9 mouse cellular contexts compared by ENCODE assay signal in genomic region chr10:80857386-80857785, GRCm38 (mm10). TPM values are rescaled to one million over a fixed set of nuclear protein-coding genes. Genes with fewer than 3 reads are reported as not detected.
DNase-seq lines count a peak whose midpoint lies in the region; ATAC-seq and TF ChIP-seq lines count a peak whose summit lies in the region.
"Had no signal": no experiment of that assay in that cellular context is flagged by ENCODE, and none has a peak within 500 bp of the region (broad histone marks: within the 10 kb centered on the region; RNA-seq: fewer than 3 reads in every experiment).

No protein-coding gene starts in this region.

- H3K4me2 ChIP-seq in heart, embryonic 12.5 days: peak overlapping the region; percentile 100
- H3K4me2 ChIP-seq in stomach, embryonic 14.5 days (replicated peaks; ENCODE audit: low read depth, low read length): 0 out of 2 replicates have a peak overlapping the region, but pooled peaks have one; percentile 3
- H3K4me2 ChIP-seq in stomach, postnatal 0 days (replicated peaks; ENCODE audit: low read depth): no peak overlapping the region
- peak overlapping the region; percentile 96 for H3K4me2 ChIP-seq in liver, embryonic 13.5 days

- no peaks in the 10 kb centered on the region for H3K9me3 ChIP-seq in heart, embryonic 12.5 days (replicated peaks)
- H3K9me3 ChIP-seq in stomach, embryonic 14.5 days (ENCODE audit: control insufficient read depth, low read depth, low read length): no peaks in the 10 kb centered on the region
- no peaks in the 10 kb centered on the region for H3K9me3 ChIP-seq in stomach, postnatal 0 days (ENCODE audit: control insufficient read depth, low read length)
- H3K9me3 ChIP-seq in liver, embryonic 13.5 days (replicated peaks): no peaks in the 10 kb centered on the region

- TF ChIP-seq EP300 in stomach, postnatal 0 days (optimal IDR thresholded peaks at IDR 0.05): no peak

- H3K36me3 ChIP-seq in heart, embryonic 12.5 days: peaks cover 20% of the 10 kb centered on the region
- H3K36me3 ChIP-seq in stomach, embryonic 14.5 days (ENCODE audit: control insufficient read depth, insufficient read depth, low read length): peaks cover 9% of the 10 kb centered on the region
- 0 out of 2 replicates have a peak, but pooled peaks cover 7% of the 10 kb centered on the region for H3K36me3 ChIP-seq in stomach, postnatal 0 days (ENCODE audit: control insufficient read depth, insufficient read depth, low read length)
- peaks cover 40% of the 10 kb centered on the region for H3K36me3 ChIP-seq in liver, embryonic 13.5 days

- H3K9ac ChIP-seq in heart, embryonic 12.5 days: peak overlapping the region; percentile 38; the same call in 1 of the 2 replicates
- H3K9ac ChIP-seq in stomach, embryonic 14.5 days (replicated peaks; ENCODE audit: low read depth, low read length): no peak overlapping the region
- H3K9ac ChIP-seq in stomach, postnatal 0 days (ENCODE audit: low read length): no peak overlapping the region
- H3K9ac ChIP-seq in liver, embryonic 13.5 days: peak overlapping the region; percentile 100

- no peaks in the 10 kb centered on the region for H3K27me3 ChIP-seq in heart, embryonic 12.5 days (replicated peaks)
- H3K27me3 ChIP-seq in stomach, embryonic 14.5 days (ENCODE audit: control insufficient read depth, insufficient read depth, low read length): no peaks in the 10 kb centered on the region
- no peaks in the 10 kb centered on the region for H3K27me3 ChIP-seq in stomach, postnatal 0 days (ENCODE audit: control insufficient read depth, insufficient read depth, low read length)
- no peaks in the 10 kb centered on the region for H3K27me3 ChIP-seq in liver, embryonic 13.5 days

- H3K4me1 ChIP-seq in heart, embryonic 12.5 days (replicated peaks): peaks cover 28% of the 10 kb centered on the region
- peaks cover 21% of the 10 kb centered on the region for H3K4me1 ChIP-seq in stomach, embryonic 14.5 days (ENCODE audit: control insufficient read depth, insufficient read depth, low read length)
- peaks cover 2% of the 10 kb centered on the region; the same call in 1 of the 2 replicates for H3K4me1 ChIP-seq in stomach, postnatal 0 days (replicated peaks; ENCODE audit: control insufficient read depth, insufficient read depth)
- peaks cover 90% of the 10 kb centered on the region for H3K4me1 ChIP-seq in liver, embryonic 13.5 days (replicated peaks)

- peak overlapping the region; percentile 70 for H3K27ac ChIP-seq in heart, embryonic 12.5 days (ENCODE audit: poor library complexity, severe bottlenecking)
- H3K27ac ChIP-seq in stomach, embryonic 14.5 days (ENCODE audit: low read length): peak overlapping the region; percentile 28; the same call in 1 of the 2 replicates
- H3K27ac ChIP-seq in stomach, postnatal 0 days (replicated peaks): no peak overlapping the region
- H3K27ac ChIP-seq in liver, embryonic 13.5 days: peak overlapping the region; percentile 100

- 68% methylated on average over 8 of the region's 8 CpGs for WGBS in heart, embryonic 12.5 days
- WGBS in stomach, embryonic 14.5 days: 56% methylated on average over 8 of the region's 8 CpGs
- 62% methylated on average over 8 of the region's 8 CpGs for WGBS in stomach, postnatal 0 days
- WGBS in liver, embryonic 13.5 days (ENCODE audit: insufficient replicate concordance): 38% methylated on average over 8 of the region's 8 CpGs

- DNase-seq in heart, postnatal 4 days: no peak
- DNase-seq in stomach, postnatal 0 days (ENCODE audit: low spot score): no peak
- DNase-seq in liver, embryonic 13.5 days: no peak
- DNase-seq in cerebellum, adult 11 months: no peak
- no peak for DNase-seq in embryo, embryonic 10.5 days (ENCODE audit: low spot score)
- no peak for DNase-seq in embryo, embryonic 11 days
- DNase-seq: adrenal gland, postnatal 14 days had no signal

- H3K4me3 ChIP-seq in heart, embryonic 12.5 days: 0 out of 2 replicates have a peak overlapping the region, but pooled peaks have one; percentile 98
- H3K4me3 ChIP-seq in stomach, embryonic 14.5 days (ENCODE audit: low read depth, low read length): no peak overlapping the region
- H3K4me3 ChIP-seq in stomach, postnatal 0 days (ENCODE audit: low read depth, low read length): no peak overlapping the region
- peak overlapping the region; percentile 99 for H3K4me3 ChIP-seq in liver, embryonic 13.5 days (replicated peaks)

- no peak for ATAC-seq in heart, embryonic 12.5 days (ENCODE audit: insufficient number of reproducible peaks, low FRiP score)
- no peak for ATAC-seq in stomach, embryonic 14.5 days (ENCODE audit: insufficient number of reproducible peaks, insufficient read depth, low FRiP score, low read depth)
- no peak for ATAC-seq in stomach, postnatal 0 days (ENCODE audit: low FRiP score, low TSS enrichment)
- ATAC-seq in liver, embryonic 13.5 days (ENCODE audit: low read depth): no peak

- TF ChIP-seq CTCF in stomach, postnatal 0 days (IDR thresholded peaks at IDR 0.05; ENCODE audit: low read depth): no peak

RNA-seq across cellular contexts. Expression of gene Sppl2b, which starts 2.3 kb away (rescaled TPM):
- 34.8 and 35.2 TPM in 2 replicates for polyA plus RNA-seq in heart, embryonic 12.5 days (2016; fragmentation: Nextera tagmentation; extraction: Ambion mirVana)
- total RNA-seq in heart, postnatal 4 days (2021): 10 to 100 TPM; 23.4 to 24.8 TPM
- polyA plus RNA-seq in stomach, embryonic 14.5 days (2014; fragmentation: Nextera tagmentation; extraction: Ambion mirVana): 31.9 and 33.0 TPM in 2 replicates
- 17.7 and 23.0 TPM in 2 replicates for polyA plus RNA-seq in stomach, postnatal 0 days (2015; fragmentation: Nextera tagmentation; extraction: Ambion mirVana)
- 56.8 and 58.9 TPM in 2 replicates for polyA plus RNA-seq in liver, embryonic 13.5 days (2015; fragmentation: Nextera tagmentation; extraction: Ambion mirVana)

RNA-seq across cellular contexts. Expression of gene Lsm7, which starts 2.4 kb away (rescaled TPM):
- polyA plus RNA-seq in heart, embryonic 12.5 days (2016; fragmentation: Nextera tagmentation; extraction: Ambion mirVana): 177 and 182 TPM in 2 replicates
- total RNA-seq in heart, postnatal 4 days (2021): 10 to 100 TPM; 29.9 to 35.0 TPM
- 321 and 361 TPM in 2 replicates for polyA plus RNA-seq in stomach, embryonic 14.5 days (2014; fragmentation: Nextera tagmentation; extraction: Ambion mirVana)
- polyA plus RNA-seq in stomach, postnatal 0 days (2015; fragmentation: Nextera tagmentation; extraction: Ambion mirVana): 176 and 180 TPM in 2 replicates
- 192 and 208 TPM in 2 replicates for polyA plus RNA-seq in liver, embryonic 13.5 days (2015; fragmentation: Nextera tagmentation; extraction: Ambion mirVana)

RNA-seq across cellular contexts. Expression of gene Lingo3, which starts 13.5 kb away (rescaled TPM):
- polyA plus RNA-seq in heart, embryonic 12.5 days (2016; fragmentation: Nextera tagmentation; extraction: Ambion mirVana): 0.46 and 0.54 TPM in 2 replicates
- total RNA-seq in heart, postnatal 4 days (2021): 1 to 10 TPM; 1.8 to 2.5 TPM
- 0.07 and 0.23 TPM in 2 replicates for polyA plus RNA-seq in stomach, embryonic 14.5 days (2014; fragmentation: Nextera tagmentation; extraction: Ambion mirVana)
- 0.12 and 0.17 TPM in 2 replicates for polyA plus RNA-seq in stomach, postnatal 0 days (2015; fragmentation: Nextera tagmentation; extraction: Ambion mirVana)
- not detected in 2 replicates for polyA plus RNA-seq in liver, embryonic 13.5 days (2015; fragmentation: Nextera tagmentation; extraction: Ambion mirVana)

RNA-seq across cellular contexts. Expression of gene Tmprss9, which starts 14.3 kb away (rescaled TPM):
- polyA plus RNA-seq in heart, embryonic 12.5 days (2016; fragmentation: Nextera tagmentation; extraction: Ambion mirVana): not detected in 2 replicates
- total RNA-seq in heart, postnatal 4 days (2021): not detected
- 0.07 TPM in 1 of 2 replicates, not detected in the other for polyA plus RNA-seq in stomach, embryonic 14.5 days (2014; fragmentation: Nextera tagmentation; extraction: Ambion mirVana)
- 2.0 and 2.2 TPM in 2 replicates for polyA plus RNA-seq in stomach, postnatal 0 days (2015; fragmentation: Nextera tagmentation; extraction: Ambion mirVana)
- 0.05 TPM in 1 of 2 replicates, not detected in the other for polyA plus RNA-seq in liver, embryonic 13.5 days (2015; fragmentation: Nextera tagmentation; extraction: Ambion mirVana)
- total RNA-seq: adrenal gland, postnatal 14 days had no signal

RNA-seq across cellular contexts. Expression of gene Oaz1, which starts 30.9 kb away (rescaled TPM):
- 1,577 and 1,597 TPM in 2 replicates for polyA plus RNA-seq in heart, embryonic 12.5 days (2016; fragmentation: Nextera tagmentation; extraction: Ambion mirVana)
- total RNA-seq in heart, postnatal 4 days (2021): 1,000 to 10,000 TPM; 1,002 to 1,049 TPM
- 1,724 and 1,898 TPM in 2 replicates for polyA plus RNA-seq in stomach, embryonic 14.5 days (2014; fragmentation: Nextera tagmentation; extraction: Ambion mirVana)
- 1,070 and 1,103 TPM in 2 replicates for polyA plus RNA-seq in stomach, postnatal 0 days (2015; fragmentation: Nextera tagmentation; extraction: Ambion mirVana)
- 1,324 and 1,529 TPM in 2 replicates for polyA plus RNA-seq in liver, embryonic 13.5 days (2015; fragmentation: Nextera tagmentation; extraction: Ambion mirVana)

Comparison
In these comparisons a context has a peak if more than half of its experiments do, and no peak if none do; other contexts are left out.
1. H3K4me3 ChIP-seq: peak in heart, embryonic 12.5 days (single experiment) and liver, embryonic 13.5 days (single experiment); none in stomach, embryonic 14.5 days (single experiment) and stomach, postnatal 0 days (single experiment).
2. H3K9ac ChIP-seq: peak in heart, embryonic 12.5 days (single experiment) and liver, embryonic 13.5 days (single experiment); none in stomach, embryonic 14.5 days (single experiment) and stomach, postnatal 0 days (single experiment).